Mouse (Mus musculus): ENCODE measurements around the gene Endov.

Gene Endov

GRCm38 (mm10) chr11:119490861-119491689 is at the start of gene Endov:
Endov (plus strand) TSS chr11:119491347.
- peak; percentile 92; the same call in 1 of the 2 replicates for ATAC-seq (ENCODE audit: insufficient number of reproducible peaks, low FRiP score, low TSS enrichment)

- no peak for ATAC-seq (ENCODE audit: insufficient number of reproducible peaks, low FRiP score, low TSS enrichment)
These were observed 48.9 kb upstream of the Endov start for GRCm38 (mm10) chr11:119442199-119442598.

GRCm38 (mm10) chr11:119443442-119443841 is 47.7 kb upstream of the Endov start:
- ATAC-seq (ENCODE audit: insufficient number of reproducible peaks, low FRiP score, low TSS enrichment): no peak

GRCm38 (mm10) chr11:119456097-119456496 is 35.0 kb upstream of the Endov start:
- no peak for ATAC-seq (ENCODE audit: insufficient number of reproducible peaks, low FRiP score, low TSS enrichment)

- ATAC-seq (ENCODE audit: insufficient number of reproducible peaks, low FRiP score, low TSS enrichment): no peak
These were observed 13.3 kb upstream of the Endov start for GRCm38 (mm10) chr11:119477876-119478275.

- no peak for ATAC-seq (ENCODE audit: insufficient number of reproducible peaks, low FRiP score, low TSS enrichment)
These were observed 542 bp downstream of the Endov start for GRCm38 (mm10) chr11:119491690-119492087.

GRCm38 (mm10) chr11:119492830-119493229 is 1.7 kb downstream of the Endov start:
- no peak for ATAC-seq (ENCODE audit: insufficient number of reproducible peaks, low FRiP score, low TSS enrichment)

- ATAC-seq (ENCODE audit: insufficient number of reproducible peaks, low FRiP score, low TSS enrichment): no peak
These were observed 2.4 kb downstream of the Endov start for GRCm38 (mm10) chr11:119493516-119493915.

- ATAC-seq (ENCODE audit: insufficient number of reproducible peaks, low FRiP score, low TSS enrichment): no peak
These were observed 5.0 kb downstream of the Endov start for GRCm38 (mm10) chr11:119496147-119496546.

GRCm38 (mm10) chr11:119497451-119497850 is 6.3 kb downstream of the Endov start:
- ATAC-seq (ENCODE audit: insufficient number of reproducible peaks, low FRiP score, low TSS enrichment): no peak

- no peak for ATAC-seq (ENCODE audit: insufficient number of reproducible peaks, low FRiP score, low TSS enrichment)
These were observed 8.2 kb downstream of the Endov start for GRCm38 (mm10) chr11:119499297-119499696.

GRCm38 (mm10) chr11:119500011-119500410 is 8.9 kb downstream of the Endov start:
- ATAC-seq (ENCODE audit: insufficient number of reproducible peaks, low FRiP score, low TSS enrichment): no peak

- peak; percentile 74; the same call in 1 of the 2 replicates for ATAC-seq (ENCODE audit: insufficient number of reproducible peaks, low FRiP score, low TSS enrichment)
These were observed 12.5 kb downstream of the Endov start for GRCm38 (mm10) chr11:119503675-119504074.

- ATAC-seq (ENCODE audit: insufficient number of reproducible peaks, low FRiP score, low TSS enrichment): no peak
These were observed 15.2 kb downstream of the Endov start for GRCm38 (mm10) chr11:119506386-119506785.

- no peak for ATAC-seq (ENCODE audit: insufficient number of reproducible peaks, low FRiP score, low TSS enrichment)
These were observed 16.6 kb downstream of the Endov start for GRCm38 (mm10) chr11:119507772-119508171.

- ATAC-seq (ENCODE audit: insufficient number of reproducible peaks, low FRiP score, low TSS enrichment): no peak
These were observed 18.1 kb downstream of the Endov start for GRCm38 (mm10) chr11:119509165-119509776.

- no peak for ATAC-seq (ENCODE audit: insufficient number of reproducible peaks, low FRiP score, low TSS enrichment)
These were observed 22.0 kb downstream of the Endov start for GRCm38 (mm10) chr11:119513038-119513659.

- peak; percentile 63 for ATAC-seq (ENCODE audit: insufficient number of reproducible peaks, low FRiP score, low TSS enrichment)
These were observed 23.1 kb downstream of the Endov start for GRCm38 (mm10) chr11:119514108-119514860.

- peak; percentile 51; the same call in 1 of the 2 replicates for ATAC-seq (ENCODE audit: insufficient number of reproducible peaks, low FRiP score, low TSS enrichment)
These were observed 24.0 kb downstream of the Endov start for GRCm38 (mm10) chr11:119514967-119515636.
